Mouse (Mus musculus): ENCODE results near the gene Polr2m. TPM values are rescaled to one million over a fixed set of nuclear protein-coding genes. Genes with fewer than 3 reads are reported as not detected.

Gene Polr2m
- 186 and 197 TPM in 2 replicates for total RNA-seq (2014; rRNA removed; ENCODE audit: low replicate concordance)
- polyA plus RNA-seq (2015; fragmentation: Nextera tagmentation; extraction: Ambion mirVana), result 243 and 249 TPM in 2 replicates

GRCm38 (mm10) chr9:71485475-71486094 is at the start of gene Polr2m:
Gene Polr2m (minus strand): TSS chr9:71485935.
- TF ChIP-seq EP300 (IDR thresholded peaks at IDR 0.05; ENCODE audit: low read depth) (peak; percentile 78; the same call in 1 of the 2 replicates), CTCF (IDR thresholded peaks at IDR 0.05; ENCODE audit: low read depth) (no peak)

GRCm38 (mm10) chr9:71535036-71535435 is 49.3 kb upstream of the Polr2m start:
- H3K4me2 ChIP-seq (ENCODE audit: low read depth, low read length), result no peak overlapping the region
- peaks cover 84% of the 10 kb centered on the region for H3K36me3 ChIP-seq (replicated peaks; ENCODE audit: control insufficient read depth, insufficient read depth, low read length)
- no peak for TF ChIP-seq EP300 (IDR thresholded peaks at IDR 0.05; ENCODE audit: low read depth)
- no peak for TF ChIP-seq CTCF (IDR thresholded peaks at IDR 0.05; ENCODE audit: low read depth)
- H3K4me3 ChIP-seq (ENCODE audit: low read depth, low read length), result no peak overlapping the region
- H3K9ac ChIP-seq (replicated peaks; ENCODE audit: low read depth, low read length), result no peak overlapping the region
- H3K4me1 ChIP-seq (ENCODE audit: control insufficient read depth, insufficient read depth), result no peaks in the 10 kb centered on the region
- 82% methylated on average over 2 of the region's 2 CpGs for WGBS
- no peak for ATAC-seq (ENCODE audit: insufficient read depth, low read depth)
- H3K27ac ChIP-seq (ENCODE audit: low read depth), result no peak overlapping the region
- H3K27me3 ChIP-seq (ENCODE audit: control insufficient read depth, insufficient read depth, low read length), result no peaks in the 10 kb centered on the region
- DNase-seq (ENCODE audit: low spot score), result no peak
- no peaks in the 10 kb centered on the region for H3K9me3 ChIP-seq (replicated peaks; ENCODE audit: control insufficient read depth, low read length)

More at GRCm38 (mm10) chr9:71485475-71486094, at the start of gene Polr2m:
- peaks cover 31% of the 10 kb centered on the region for H3K36me3 ChIP-seq (replicated peaks; ENCODE audit: control insufficient read depth, insufficient read depth, low read length)
- peak within 1 kb of the TSS; percentile 99 for H3K9ac ChIP-seq (replicated peaks; ENCODE audit: low read depth, low read length)
- under 1% methylated on average over 70 of the region's 70 CpGs for WGBS
- H3K4me2 ChIP-seq (ENCODE audit: low read depth, low read length), result peak within 1 kb of the TSS; percentile 91
- H3K4me1 ChIP-seq (ENCODE audit: control insufficient read depth, insufficient read depth), result peaks cover 14% of the 10 kb centered on the region; the same call in 1 of the 2 replicates
- H3K9me3 ChIP-seq (replicated peaks; ENCODE audit: control insufficient read depth, low read length), result no peaks in the 10 kb centered on the region
- ATAC-seq (ENCODE audit: insufficient read depth, low read depth) (peak; percentile 98), DNase-seq (ENCODE audit: low spot score) (peak; percentile 96)
- H3K27me3 ChIP-seq (ENCODE audit: control insufficient read depth, insufficient read depth, low read length), result no peaks in the 10 kb centered on the region
- H3K4me3 ChIP-seq (ENCODE audit: low read depth, low read length), result peak within 1 kb of the TSS; percentile 93
- H3K27ac ChIP-seq (ENCODE audit: low read depth), result peak within 1 kb of the TSS; percentile 98

- WGBS, result 78% methylated on average over 2 of the region's 2 CpGs
- Histone ChIP-seq H3K27ac (ENCODE audit: low read depth) (no peak overlapping the region), H3K4me3 (ENCODE audit: low read depth, low read length) (no peak overlapping the region), H3K9me3 (replicated peaks; ENCODE audit: control insufficient read depth, low read length) (no peaks in the 10 kb centered on the region), H3K4me1 (ENCODE audit: control insufficient read depth, insufficient read depth) (no peaks in the 10 kb centered on the region), H3K27me3 (ENCODE audit: control insufficient read depth, insufficient read depth, low read length) (no peaks in the 10 kb centered on the region), H3K9ac (replicated peaks; ENCODE audit: low read depth, low read length) (no peak overlapping the region), H3K4me2 (ENCODE audit: low read depth, low read length) (no peak overlapping the region), H3K36me3 (replicated peaks; ENCODE audit: control insufficient read depth, insufficient read depth, low read length) (peaks cover 81% of the 10 kb centered on the region)
- DNase-seq (ENCODE audit: low spot score) (no peak), ATAC-seq (ENCODE audit: insufficient read depth, low read depth) (no peak)
- TF ChIP-seq CTCF (IDR thresholded peaks at IDR 0.05; ENCODE audit: low read depth), result peak; percentile 37
- TF ChIP-seq EP300 (IDR thresholded peaks at IDR 0.05; ENCODE audit: low read depth), result no peak
These were observed 44.2 kb upstream of the Polr2m start for GRCm38 (mm10) chr9:71529960-71530359.

- no peak overlapping the region for H3K27ac ChIP-seq (ENCODE audit: low read depth)
- H3K36me3 ChIP-seq (replicated peaks; ENCODE audit: control insufficient read depth, insufficient read depth, low read length), result peaks cover 82% of the 10 kb centered on the region
- TF ChIP-seq CTCF (IDR thresholded peaks at IDR 0.05; ENCODE audit: low read depth) (no peak), EP300 (IDR thresholded peaks at IDR 0.05; ENCODE audit: low read depth) (no peak)
- H3K4me3 ChIP-seq (ENCODE audit: low read depth, low read length), result no peak overlapping the region
- no peak for ATAC-seq (ENCODE audit: insufficient read depth, low read depth)
- no peaks in the 10 kb centered on the region for H3K27me3 ChIP-seq (ENCODE audit: control insufficient read depth, insufficient read depth, low read length)
- H3K9me3 ChIP-seq (replicated peaks; ENCODE audit: control insufficient read depth, low read length), result no peaks in the 10 kb centered on the region
- H3K4me2 ChIP-seq (ENCODE audit: low read depth, low read length), result no peak overlapping the region
- WGBS, result 77% methylated on average over 9 of the region's 9 CpGs
- no peaks in the 10 kb centered on the region for H3K4me1 ChIP-seq (ENCODE audit: control insufficient read depth, insufficient read depth)
- DNase-seq (ENCODE audit: low spot score), result no peak
- H3K9ac ChIP-seq (replicated peaks; ENCODE audit: low read depth, low read length), result no peak overlapping the region
These were observed 41.7 kb upstream of the Polr2m start for GRCm38 (mm10) chr9:71527438-71527837.

- DNase-seq (ENCODE audit: low spot score), result no peak
- no peak overlapping the region for H3K4me2 ChIP-seq (ENCODE audit: low read depth, low read length)
- peaks cover 77% of the 10 kb centered on the region for H3K36me3 ChIP-seq (replicated peaks; ENCODE audit: control insufficient read depth, insufficient read depth, low read length)
- H3K27ac ChIP-seq (ENCODE audit: low read depth), result no peak overlapping the region
- no peaks in the 10 kb centered on the region for H3K4me1 ChIP-seq (ENCODE audit: control insufficient read depth, insufficient read depth)
- H3K9me3 ChIP-seq (replicated peaks; ENCODE audit: control insufficient read depth, low read length), result no peaks in the 10 kb centered on the region
- H3K4me3 ChIP-seq (ENCODE audit: low read depth, low read length), result no peak overlapping the region
- WGBS, result 77% methylated on average over 4 of the region's 4 CpGs
- no peak overlapping the region for H3K9ac ChIP-seq (replicated peaks; ENCODE audit: low read depth, low read length)
- TF ChIP-seq CTCF (IDR thresholded peaks at IDR 0.05; ENCODE audit: low read depth) (no peak), EP300 (IDR thresholded peaks at IDR 0.05; ENCODE audit: low read depth) (no peak)
- no peak for ATAC-seq (ENCODE audit: insufficient read depth, low read depth)
- H3K27me3 ChIP-seq (ENCODE audit: control insufficient read depth, insufficient read depth, low read length), result no peaks in the 10 kb centered on the region
These were observed 38.2 kb upstream of the Polr2m start for GRCm38 (mm10) chr9:71523901-71524300.

All from heart, postnatal 0 days (tissue).